Mouse (Mus musculus) E14TG2a.4 (cell line): ENCODE results near the gene Btbd35f29.
"Not testable (repeated sequence)": the region's sequence is repeated elsewhere in the genome, so short reads cannot be mapped to it uniquely, and the experiment has no call there.

Experiments
- CTCF ChIP-seq: conservative IDR thresholded peaks from 2 replicates; pipeline ENCODE4 v1.5.1; 2014; ENCODE audit warnings: low read length
- NANOG ChIP-seq: IDR thresholded peaks from 2 replicates; pipeline ENCODE4 v1.6.1; 2014; ENCODE audit warnings: borderline replicate concordance, low read length, mixed read lengths
- POU5F1 ChIP-seq: IDR thresholded peaks from 2 replicates; pipeline ENCODE4 v1.6.1; 2014; ENCODE audit warnings: low read length, borderline replicate concordance

GRCm38 (mm10) chrX:31159450-31160322 lies 42.2 kb downstream of the Btbd35f29 start:
- not testable (repeated sequence) for TF ChIP-seq CTCF, POU5F1, NANOG
